Mouse (Mus musculus): Measurements from ENCODE around the gene Ltbp1. TPM values are rescaled to one million over a fixed set of nuclear protein-coding genes. Genes with fewer than 3 reads are reported as not detected.
A peak's percentile ranks its signal among the peaks of the same experiment; 100 is the strongest.

Gene Ltbp1
- polyA plus RNA-seq, 2 experiments: 83.3 to 104 TPM

DNA sequence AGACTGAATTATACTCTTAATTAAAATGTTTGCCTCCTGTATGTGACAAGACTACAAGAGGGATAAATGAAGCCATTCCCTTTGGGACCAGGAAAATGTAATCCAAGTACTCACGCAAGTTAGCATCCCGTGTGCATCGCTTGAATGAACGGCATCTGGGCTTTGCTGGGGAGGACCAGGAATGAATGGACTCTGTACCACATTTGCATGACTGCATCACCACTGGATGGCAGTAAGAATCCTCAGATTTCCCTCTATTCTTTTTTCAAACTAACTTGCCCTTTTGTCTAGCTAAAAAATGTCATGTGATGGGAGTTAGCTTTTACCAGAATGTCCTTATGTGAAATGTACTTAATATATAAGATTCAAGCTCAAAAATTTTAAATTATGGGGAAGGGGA, 401.0 kb downstream of the Ltbp1 start:
- H3K4me2 ChIP-seq (replicated peaks; ENCODE audit: low read depth, low read length, severe bottlenecking): no peak overlapping the region
- TF ChIP-seq POLR2A (IDR thresholded peaks at IDR 0.05; ENCODE audit: borderline replicate concordance, extremely low read depth, insufficient read depth, insufficient read length): no peak
- H3K4me3 ChIP-seq (replicated peaks; ENCODE audit: low read length): no peak overlapping the region
- H3K4me1 ChIP-seq (ENCODE audit: control insufficient read depth, insufficient read depth, low read length): no peaks in the 10 kb centered on the region
- no peak for ATAC-seq (ENCODE audit: low FRiP score, low read depth)
- no peaks in the 10 kb centered on the region for H3K9me3 ChIP-seq (ENCODE audit: control insufficient read depth, low read length)
- H3K27ac ChIP-seq (replicated peaks; ENCODE audit: low read depth, low read length): no peak overlapping the region
- no peak overlapping the region for H3K9ac ChIP-seq (ENCODE audit: low read depth, low read length, severe bottlenecking)
- H3K27me3 ChIP-seq (ENCODE audit: control insufficient read depth, insufficient read depth, low read length): no peaks in the 10 kb centered on the region
- H3K36me3 ChIP-seq (ENCODE audit: control insufficient read depth, insufficient read depth, low read length): no peaks in the 10 kb centered on the region
- WGBS: 75% methylated on average over 4 of the region's 4 CpGs
- no peak for DNase-seq (ENCODE audit: low spot score)

DNA sequence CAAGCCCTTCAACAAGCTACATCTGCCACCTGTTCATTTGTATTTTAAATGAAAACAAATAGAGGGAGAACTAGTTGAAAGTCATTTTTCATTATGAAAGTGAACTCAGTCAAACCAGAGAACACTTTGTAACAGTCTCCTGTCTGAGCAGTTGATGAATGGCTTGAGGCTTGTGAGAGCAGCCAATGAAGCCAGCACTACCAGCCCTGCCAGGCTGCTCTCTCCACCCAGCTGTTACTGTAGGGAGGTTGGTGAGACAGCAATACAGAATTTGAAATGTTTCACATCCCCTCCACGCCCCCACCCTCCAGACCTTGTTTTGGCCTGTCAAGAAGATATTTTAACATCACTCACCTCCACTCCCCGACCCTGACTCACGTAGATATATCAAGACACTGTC, 411.5 kb downstream of the Ltbp1 start:
- Histone ChIP-seq H3K9ac (ENCODE audit: low read depth, low read length, severe bottlenecking) (no peak overlapping the region), H3K4me2 (replicated peaks; ENCODE audit: low read depth, low read length, severe bottlenecking) (no peak overlapping the region), H3K4me3 (replicated peaks; ENCODE audit: low read length) (no peak overlapping the region), H3K4me1 (ENCODE audit: control insufficient read depth, insufficient read depth, low read length) (no peaks in the 10 kb centered on the region), H3K27ac (replicated peaks; ENCODE audit: low read depth, low read length) (no peak overlapping the region), H3K9me3 (ENCODE audit: control insufficient read depth, low read length) (no peaks in the 10 kb centered on the region; the same call in 1 of the 2 replicates), H3K27me3 (ENCODE audit: control insufficient read depth, insufficient read depth, low read length) (no peaks in the 10 kb centered on the region), H3K36me3 (ENCODE audit: control insufficient read depth, insufficient read depth, low read length) (no peaks in the 10 kb centered on the region)
- WGBS: 59% methylated on average over 3 of the region's 3 CpGs
- ATAC-seq (ENCODE audit: low FRiP score, low read depth): no peak
- no peak for TF ChIP-seq POLR2A (IDR thresholded peaks at IDR 0.05; ENCODE audit: borderline replicate concordance, extremely low read depth, insufficient read depth, insufficient read length)
- no peak for DNase-seq (ENCODE audit: low spot score)

DNA sequence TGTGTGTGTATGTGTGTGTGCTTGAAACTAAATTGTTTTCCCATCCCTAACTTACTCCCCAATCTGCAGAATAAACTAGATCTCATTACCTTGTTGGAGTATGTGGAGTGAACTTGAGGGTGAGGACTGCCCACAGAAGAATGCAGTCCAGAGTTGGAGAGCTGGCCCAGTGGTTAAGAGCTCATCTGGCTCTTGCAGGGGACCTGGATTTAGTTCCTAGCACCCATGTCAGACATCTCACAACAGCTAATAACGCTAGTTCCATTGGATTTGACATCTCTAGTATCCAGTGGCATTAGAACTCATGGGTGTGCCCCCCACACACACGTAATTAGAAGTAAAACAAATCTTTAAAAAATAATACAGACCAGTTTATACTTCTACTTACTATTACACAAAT, 428.8 kb downstream of the Ltbp1 start:
- TF ChIP-seq POLR2A (IDR thresholded peaks at IDR 0.05; ENCODE audit: borderline replicate concordance, extremely low read depth, insufficient read depth, insufficient read length): no peak
- 90% methylated on average over 2 of the region's 2 CpGs for WGBS
- H3K4me2 ChIP-seq (replicated peaks; ENCODE audit: low read depth, low read length, severe bottlenecking): no peak overlapping the region
- H3K27me3 ChIP-seq (ENCODE audit: control insufficient read depth, insufficient read depth, low read length): no peaks in the 10 kb centered on the region
- H3K27ac ChIP-seq (replicated peaks; ENCODE audit: low read depth, low read length): no peak overlapping the region
- ATAC-seq (ENCODE audit: low FRiP score, low read depth) (no peak), DNase-seq (ENCODE audit: low spot score) (no peak)
- no peaks in the 10 kb centered on the region for H3K36me3 ChIP-seq (ENCODE audit: control insufficient read depth, insufficient read depth, low read length)
- no peaks in the 10 kb centered on the region for H3K9me3 ChIP-seq (ENCODE audit: control insufficient read depth, low read length)
- H3K9ac ChIP-seq (ENCODE audit: low read depth, low read length, severe bottlenecking): no peak overlapping the region
- no peaks in the 10 kb centered on the region for H3K4me1 ChIP-seq (ENCODE audit: control insufficient read depth, insufficient read depth, low read length)
- H3K4me3 ChIP-seq (replicated peaks; ENCODE audit: low read length): no peak overlapping the region

DNA sequence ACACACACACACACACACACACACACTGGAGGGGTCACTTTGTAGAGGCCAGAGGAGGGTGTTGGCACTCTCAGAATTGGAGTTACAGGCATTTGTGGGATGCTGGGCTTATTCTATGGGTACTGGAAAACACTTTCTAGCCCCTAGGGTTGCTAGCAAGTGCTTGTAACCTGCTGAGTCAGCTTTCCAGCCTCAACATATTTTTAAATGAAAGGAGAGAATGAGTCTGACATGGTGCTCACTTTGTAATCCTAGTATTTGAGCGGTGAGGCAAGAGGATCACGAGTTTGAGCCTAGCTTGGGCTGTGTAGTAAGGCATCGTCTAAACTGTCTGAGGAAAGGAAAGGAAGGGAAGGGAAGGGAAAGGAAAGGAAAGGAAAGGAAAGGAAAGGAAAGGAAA, 429.5 kb downstream of the Ltbp1 start:
- ATAC-seq (ENCODE audit: low FRiP score, low read depth): no peak
- H3K36me3 ChIP-seq (ENCODE audit: control insufficient read depth, insufficient read depth, low read length): no peaks in the 10 kb centered on the region
- 66% methylated on average over 3 of the region's 3 CpGs for WGBS

DNA sequence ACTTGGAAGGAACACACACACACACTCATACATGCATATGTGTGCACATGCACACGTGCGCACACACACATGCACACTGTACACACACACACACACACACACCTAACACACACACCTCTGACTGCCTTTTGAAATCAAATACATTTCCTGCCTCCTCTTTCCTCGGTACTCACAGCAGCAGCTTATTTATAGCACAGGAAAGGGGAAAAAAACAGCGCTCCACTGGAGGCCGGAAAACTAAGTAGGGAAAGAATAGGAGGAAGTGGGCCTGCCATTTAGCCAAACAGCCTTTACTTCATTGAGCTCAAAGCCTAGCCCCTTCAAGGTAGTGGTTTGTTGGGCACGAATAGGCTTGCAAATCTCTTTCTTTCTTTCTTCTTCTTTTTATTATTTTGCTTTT, 430.2 kb downstream of the Ltbp1 start, which contains the start of gene Rasgrp3:
Rasgrp3 (plus strand) TSS at position 298 of the 400 bp plus-strand sequence.
- Histone ChIP-seq H3K9ac (ENCODE audit: low read depth, low read length, severe bottlenecking) (no peak within 1 kb of the TSS), H3K27me3 (ENCODE audit: control insufficient read depth, insufficient read depth, low read length) (no peaks in the 10 kb centered on the region), H3K4me2 (replicated peaks; ENCODE audit: low read depth, low read length, severe bottlenecking) (no peak within 1 kb of the TSS), H3K27ac (replicated peaks; ENCODE audit: low read depth, low read length) (no peak within 1 kb of the TSS; the same call in 1 of the 2 replicates), H3K9me3 (ENCODE audit: control insufficient read depth, low read length) (no peaks in the 10 kb centered on the region), H3K36me3 (ENCODE audit: control insufficient read depth, insufficient read depth, low read length) (no peaks in the 10 kb centered on the region), H3K4me3 (replicated peaks; ENCODE audit: low read length) (peak within 1 kb of the TSS; percentile 2; the same call in 1 of the 2 replicates), H3K4me1 (ENCODE audit: control insufficient read depth, insufficient read depth, low read length) (no peaks in the 10 kb centered on the region)
- ATAC-seq (ENCODE audit: low FRiP score, low read depth) (no peak), DNase-seq (ENCODE audit: low spot score) (no peak)
- WGBS: 46% methylated on average over 6 of the region's 6 CpGs
- no peak for TF ChIP-seq POLR2A (IDR thresholded peaks at IDR 0.05; ENCODE audit: borderline replicate concordance, extremely low read depth, insufficient read depth, insufficient read length)

More for the DNA sequence above, 429.5 kb downstream of the Ltbp1 start:
- Histone ChIP-seq H3K27ac (replicated peaks; ENCODE audit: low read depth, low read length) (no peak overlapping the region), H3K9me3 (ENCODE audit: control insufficient read depth, low read length) (no peaks in the 10 kb centered on the region), H3K27me3 (ENCODE audit: control insufficient read depth, insufficient read depth, low read length) (no peaks in the 10 kb centered on the region), H3K4me3 (replicated peaks; ENCODE audit: low read length) (no peak overlapping the region), H3K4me1 (ENCODE audit: control insufficient read depth, insufficient read depth, low read length) (no peaks in the 10 kb centered on the region), H3K4me2 (replicated peaks; ENCODE audit: low read depth, low read length, severe bottlenecking) (no peak overlapping the region), H3K9ac (ENCODE audit: low read depth, low read length, severe bottlenecking) (no peak overlapping the region)
- TF ChIP-seq POLR2A (IDR thresholded peaks at IDR 0.05; ENCODE audit: borderline replicate concordance, extremely low read depth, insufficient read depth, insufficient read length): no peak
- no peak for DNase-seq (ENCODE audit: low spot score)

DNA sequence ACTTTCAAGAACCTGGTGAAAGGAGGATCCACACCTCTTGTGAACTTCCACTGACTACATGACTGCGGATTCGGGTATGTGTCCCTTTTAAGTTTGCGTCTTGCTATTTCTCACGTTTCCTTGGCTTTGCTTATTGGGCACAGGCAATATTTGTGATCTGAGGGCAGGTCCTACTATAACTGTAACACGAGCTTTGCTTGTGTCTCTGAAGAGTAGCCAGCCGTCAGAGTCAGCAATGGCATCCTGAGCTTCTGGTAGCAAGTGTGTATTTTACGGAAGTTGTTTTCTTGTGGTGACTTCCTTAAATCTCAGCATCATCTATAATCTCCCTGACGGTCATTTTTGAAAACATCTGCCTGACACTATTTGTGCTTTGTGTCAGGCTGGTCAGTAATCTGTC, 430.7 kb downstream of the Ltbp1 start:
- no peak for DNase-seq (ENCODE audit: low spot score)
- no peak for ATAC-seq (ENCODE audit: low FRiP score, low read depth)
- no peak for TF ChIP-seq POLR2A (IDR thresholded peaks at IDR 0.05; ENCODE audit: borderline replicate concordance, extremely low read depth, insufficient read depth, insufficient read length)
- Histone ChIP-seq H3K27me3 (ENCODE audit: control insufficient read depth, insufficient read depth, low read length) (no peaks in the 10 kb centered on the region), H3K9ac (ENCODE audit: low read depth, low read length, severe bottlenecking) (no peak overlapping the region), H3K4me1 (ENCODE audit: control insufficient read depth, insufficient read depth, low read length) (0 out of 2 replicates have a peak, but pooled peaks cover 2% of the 10 kb centered on the region), H3K36me3 (ENCODE audit: control insufficient read depth, insufficient read depth, low read length) (no peaks in the 10 kb centered on the region), H3K9me3 (ENCODE audit: control insufficient read depth, low read length) (no peaks in the 10 kb centered on the region), H3K4me2 (replicated peaks; ENCODE audit: low read depth, low read length, severe bottlenecking) (no peak overlapping the region), H3K27ac (replicated peaks; ENCODE audit: low read depth, low read length) (no peak overlapping the region; the same call in 1 of the 2 replicates), H3K4me3 (replicated peaks; ENCODE audit: low read length) (peak overlapping the region; percentile 2; the same call in 1 of the 2 replicates)
- 72% methylated on average over 8 of the region's 8 CpGs for WGBS
